Mouse (Mus musculus) forebrain, embryonic 13.5 days (tissue): Measurements from ENCODE around the gene Ppa1. TPM values are rescaled to one million over a fixed set of nuclear protein-coding genes. Genes with fewer than 3 reads are reported as not detected.

Experiments used
- ATAC-seq: fragments of 200-750 bp; cut with Nextera tagmentation; 2 replicates; pipeline ENCODE4 v1.8.0; 2017
- H3K27ac ChIP-seq: fragments of 300-500 bp; sonication (generic); 2 replicates; pipeline ENCODE4 v1.5.1; 2015; ENCODE audit warnings: inconsistent platforms, mild to moderate bottlenecking, moderate library complexity
- H3K27me3 ChIP-seq: fragments of 300-500 bp; sonication (generic); 2 replicates; pipeline ENCODE4 v1.6.1; 2015; ENCODE audit warnings: mild to moderate bottlenecking, inconsistent platforms
- H3K36me3 ChIP-seq: fragments of 300-500 bp; sonication (generic); 2 replicates; pipeline ENCODE4 v1.6.1; 2015; ENCODE audit warnings: mild to moderate bottlenecking, inconsistent platforms; ENCODE audit not compliant: poor library complexity, severe bottlenecking
- H3K4me1 ChIP-seq: fragments of 300-500 bp; sonication (generic); 2 replicates; pipeline ENCODE4 v1.6.1; 2015; ENCODE audit warnings: inconsistent platforms
- H3K4me2 ChIP-seq: fragments of 300-500 bp; sonication (generic); 2 replicates; pipeline ENCODE4 v1.6.1; 2015; ENCODE audit warnings: inconsistent platforms, mild to moderate bottlenecking, moderate library complexity
- H3K4me3 ChIP-seq: fragments of 300-500 bp; sonication (generic); 2 replicates; pipeline ENCODE4 v1.5.1; 2015; ENCODE audit warnings: mild to moderate bottlenecking, inconsistent platforms
- H3K9ac ChIP-seq: fragments of 300-500 bp; sonication (generic); 2 replicates; pipeline ENCODE4 v1.6.1; 2015; ENCODE audit warnings: mild to moderate bottlenecking, inconsistent platforms
- H3K9me3 ChIP-seq: fragments of 300-500 bp; sonication (generic); replicated peaks from 2 replicates; pipeline ENCODE4 v1.6.1; 2016; ENCODE audit warnings: inconsistent platforms
- WGBS: fragments of 180-500 bp; shearing (Covaris S2); methylation state at CpG from one replicate; pipeline ENCODE4 v1.1.7; 2015; 5-methylcytosine and 5-hydroxymethylcytosine counted together
- polyA plus RNA-seq: library from polyadenylated mRNA; unstranded; fragments of >200 nt; fragmentation: Nextera tagmentation; extraction: Ambion mirVana; gene quantifications from 2 replicates; pipeline ENCODE4 v1.2.1, GENCODE M21; 2015

The Ppa1 gene
- polyA plus RNA-seq, 1 experiment from 2014 or later = 287 TPM

DNA sequence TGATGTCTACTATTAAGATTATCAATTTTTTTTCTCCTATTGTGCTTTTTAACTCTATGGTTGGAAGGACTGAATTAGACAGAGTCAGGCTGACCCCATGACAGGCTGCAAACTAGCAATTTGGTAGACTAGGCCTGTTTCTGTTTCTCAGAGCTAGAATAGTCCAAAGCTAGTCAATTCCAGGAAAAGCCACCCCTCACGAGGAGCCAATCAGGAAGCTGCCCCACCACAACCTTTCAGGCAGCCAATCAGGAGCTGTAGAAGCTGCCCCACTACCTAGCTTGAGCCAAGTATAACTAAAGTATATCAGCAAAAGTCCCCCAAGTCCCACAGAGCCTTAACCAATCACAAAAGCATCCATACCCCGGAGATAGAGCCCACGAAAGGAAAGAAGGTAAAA is 27.6 kb downstream of the Ppa1 start:
- Histone ChIP-seq H3K27me3 (no peaks in the 10 kb centered on the region), H3K36me3 (peaks cover 48% of the 10 kb centered on the region), H3K4me1 (peaks cover 6% of the 10 kb centered on the region), H3K9ac (no peak overlapping the region), H3K9me3 (no peaks in the 10 kb centered on the region), H3K4me2 (no peak overlapping the region), H3K4me3 (no peak overlapping the region), H3K27ac (no peak overlapping the region)
- WGBS = 80% methylated on average over 3 of the region's 3 CpGs
- ATAC-seq = no peak

DNA sequence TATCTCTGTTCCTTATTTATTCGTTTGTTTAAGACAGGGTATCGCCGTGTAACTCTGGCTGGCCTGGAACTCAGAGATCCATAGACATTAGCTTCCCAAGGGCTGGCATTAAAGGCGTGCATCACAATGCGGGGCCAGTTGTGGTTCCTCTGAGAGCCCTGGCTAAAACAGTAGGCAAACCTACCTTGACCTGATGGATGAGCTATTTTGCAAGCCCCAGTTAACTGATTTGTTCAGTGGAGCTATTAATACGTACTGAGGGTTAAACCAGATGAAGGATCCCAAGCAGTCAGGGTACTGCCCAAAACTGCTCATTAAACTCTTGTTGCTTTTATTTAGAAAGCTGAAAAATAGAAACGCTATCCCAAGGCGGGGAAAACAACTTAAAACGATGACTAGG is 31.2 kb downstream of the Ppa1 start:
- 36% methylated on average over 9 of the region's 9 CpGs for WGBS
- ATAC-seq = peak; percentile 4; the same call in 1 of the 2 replicates
- Histone ChIP-seq H3K36me3 (peaks cover 16% of the 10 kb centered on the region), H3K27me3 (no peaks in the 10 kb centered on the region), H3K9me3 (no peaks in the 10 kb centered on the region), H3K4me2 (peak overlapping the region; percentile 76), H3K4me3 (peak overlapping the region; percentile 69), H3K9ac (peak overlapping the region; percentile 64), H3K4me1 (peaks cover 19% of the 10 kb centered on the region), H3K27ac (peak overlapping the region; percentile 31; the same call in 1 of the 2 replicates)

DNA sequence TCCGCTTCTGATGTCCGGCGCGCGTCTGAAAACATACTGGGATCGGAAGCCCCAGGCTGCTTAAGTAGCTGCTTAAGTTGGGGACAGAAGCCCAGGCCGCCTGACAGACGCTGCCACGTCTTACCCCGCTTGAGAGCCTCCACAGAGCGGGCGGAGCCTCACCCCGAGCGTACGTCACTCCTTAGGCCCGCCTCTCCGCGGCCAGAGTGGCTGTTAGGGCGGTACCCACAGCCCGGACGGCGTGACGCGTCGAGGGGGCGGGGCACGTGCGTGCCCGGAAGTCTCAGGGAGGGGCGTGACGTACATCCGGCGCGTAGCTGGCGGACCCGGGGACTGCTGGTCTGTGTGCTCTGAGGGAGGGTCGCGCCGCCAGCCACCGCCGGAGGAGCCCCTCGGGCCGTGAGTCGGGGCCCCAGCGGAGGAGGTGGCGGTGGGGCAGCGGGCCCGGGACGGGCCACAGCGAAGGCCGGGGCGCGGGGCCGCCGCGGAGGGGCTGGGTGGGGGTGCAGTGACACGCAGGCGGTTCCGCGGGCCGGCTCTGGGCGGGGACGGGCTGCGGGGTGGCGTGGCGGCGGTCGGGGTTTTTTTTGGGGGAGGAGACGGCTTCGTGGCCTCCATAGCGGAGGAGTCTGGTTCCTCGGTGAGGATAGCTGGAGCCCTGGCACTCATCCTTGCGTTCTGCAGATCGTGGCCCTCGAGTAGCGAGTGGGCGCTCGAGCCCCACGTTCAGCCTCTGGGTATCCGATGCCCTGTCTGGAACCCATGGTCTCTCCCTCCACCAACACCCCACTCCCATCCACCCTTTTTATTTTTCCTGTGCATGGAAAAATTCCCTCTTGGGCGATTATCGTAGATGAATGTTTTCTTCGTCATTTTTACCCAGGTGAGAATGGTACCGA is 31.9 kb downstream of the Ppa1 start, which contains the start of gene Sar1a:
Gene Sar1a (plus strand): TSS at position 285 of the 899 bp plus-strand sequence.
- Histone ChIP-seq H3K36me3 (peaks cover 16% of the 10 kb centered on the region), H3K9ac (peak within 1 kb of the TSS; percentile 83), H3K27ac (peak within 1 kb of the TSS; percentile 37), H3K27me3 (no peaks in the 10 kb centered on the region), H3K4me2 (peak within 1 kb of the TSS; percentile 76), H3K4me1 (peaks cover 19% of the 10 kb centered on the region), H3K9me3 (no peaks in the 10 kb centered on the region), H3K4me3 (peak within 1 kb of the TSS; percentile 69)
- ATAC-seq = peak; percentile 100
- under 1% methylated on average over 72 of the region's 84 CpGs for WGBS

DNA sequence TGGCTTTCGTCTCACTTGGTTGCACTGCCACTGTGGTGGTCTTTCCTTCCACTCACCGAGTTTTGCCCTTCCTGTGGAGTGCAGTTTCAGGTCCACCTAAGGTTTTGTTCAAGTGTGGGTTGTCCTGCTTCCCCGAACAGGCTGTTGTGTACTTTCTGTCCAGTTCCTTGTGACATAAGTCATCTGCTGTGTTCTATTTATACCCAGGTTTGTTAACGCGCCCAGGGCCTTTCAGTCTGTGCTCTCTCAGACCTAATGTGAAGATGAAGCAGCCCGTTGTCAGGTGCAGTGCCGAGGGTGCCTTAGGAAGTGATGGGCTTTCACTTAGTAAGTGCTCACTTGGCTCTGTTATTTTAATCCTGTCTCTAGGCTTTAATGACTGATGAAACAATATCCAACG is 41.1 kb downstream of the Ppa1 start:
- Histone ChIP-seq H3K9me3 (no peaks in the 10 kb centered on the region), H3K27ac (no peak overlapping the region), H3K4me2 (no peak overlapping the region), H3K9ac (no peak overlapping the region), H3K4me1 (no peaks in the 10 kb centered on the region), H3K27me3 (no peaks in the 10 kb centered on the region), H3K4me3 (no peak overlapping the region), H3K36me3 (peaks cover 86% of the 10 kb centered on the region)
- 89% methylated on average over 8 of the region's 8 CpGs for WGBS
- ATAC-seq = no peak

DNA sequence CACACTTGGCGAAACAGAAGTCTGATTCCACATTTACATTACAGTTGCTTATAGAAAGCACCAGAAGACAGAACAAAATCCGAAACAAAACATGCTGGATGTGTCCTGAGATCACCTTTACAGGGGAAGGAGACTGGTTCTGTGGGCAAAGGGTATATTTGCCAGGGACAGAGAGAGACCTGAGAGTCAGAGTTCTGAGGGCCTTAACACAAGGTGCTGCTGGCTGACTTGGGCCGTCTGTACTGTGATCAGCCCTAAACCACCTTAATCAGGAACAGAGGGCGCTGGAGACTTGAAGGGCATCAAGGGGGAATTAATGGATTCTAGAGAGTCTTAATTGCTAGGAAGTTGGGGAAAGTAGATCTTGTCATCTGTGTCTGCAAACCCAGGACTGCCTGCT is 45.2 kb downstream of the Ppa1 start:
- Histone ChIP-seq H3K9me3 (no peaks in the 10 kb centered on the region), H3K4me3 (no peak overlapping the region), H3K4me2 (no peak overlapping the region), H3K9ac (no peak overlapping the region), H3K36me3 (peaks cover 51% of the 10 kb centered on the region), H3K27me3 (no peaks in the 10 kb centered on the region), H3K27ac (no peak overlapping the region), H3K4me1 (peaks cover 23% of the 10 kb centered on the region)
- WGBS = 83% methylated on average over 4 of the region's 4 CpGs
- ATAC-seq = no peak

DNA sequence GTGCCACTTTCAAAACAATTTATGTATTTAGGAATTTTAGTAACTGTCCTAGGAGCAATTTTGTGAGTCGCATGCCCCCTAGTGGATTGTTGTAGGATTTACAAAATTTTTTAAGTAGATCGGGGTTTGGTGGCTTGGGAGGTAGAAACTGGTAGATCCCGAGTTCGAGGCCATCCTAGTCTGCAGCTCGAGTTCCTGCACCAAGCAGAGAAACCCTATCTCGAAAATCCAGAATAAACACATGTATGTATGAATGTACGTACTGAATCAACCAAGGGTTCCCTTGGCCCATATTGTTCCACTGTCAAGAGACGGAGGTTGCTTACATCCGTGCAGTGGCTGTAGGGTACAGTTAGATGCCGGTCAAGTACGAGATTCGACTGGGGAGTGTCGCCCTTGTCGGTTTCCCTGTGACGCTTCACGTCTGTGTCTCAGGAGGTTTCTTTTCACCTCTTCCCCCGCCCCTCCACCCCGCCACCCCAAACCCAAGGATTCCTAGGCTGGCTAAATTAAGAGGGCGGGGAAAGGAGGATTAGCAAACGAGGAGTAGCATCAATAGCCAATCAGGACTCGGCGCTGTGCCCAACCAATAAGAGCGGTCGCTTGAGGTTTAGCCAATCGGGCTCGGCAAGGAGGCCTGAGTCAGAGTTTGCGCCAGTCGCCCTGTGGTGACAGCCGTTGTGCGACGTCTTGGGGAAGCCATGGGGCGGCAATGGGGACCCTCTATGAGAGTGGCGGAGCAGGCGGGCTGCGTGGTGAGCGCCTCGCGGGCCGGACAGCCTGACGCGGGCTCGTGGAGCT is 46.7 kb downstream of the Ppa1 start, which contains the start of gene Tysnd1:
Gene Tysnd1 (plus strand): TSS at position 645 of the 801 bp plus-strand sequence.
- peak within 1 kb of the TSS; percentile 99 for H3K4me3 ChIP-seq
- no peaks in the 10 kb centered on the region for H3K27me3 ChIP-seq
- no peaks in the 10 kb centered on the region for H3K9me3 ChIP-seq
- peaks cover 23% of the 10 kb centered on the region for H3K4me1 ChIP-seq
- H3K9ac ChIP-seq = peak within 1 kb of the TSS; percentile 79
- peak within 1 kb of the TSS; percentile 100 for H3K4me2 ChIP-seq
- peak within 1 kb of the TSS; percentile 45 for H3K27ac ChIP-seq
- H3K36me3 ChIP-seq = peaks cover 44% of the 10 kb centered on the region
- WGBS = 1% methylated on average over 42 of the region's 42 CpGs
- ATAC-seq = peak; percentile 98

DNA sequence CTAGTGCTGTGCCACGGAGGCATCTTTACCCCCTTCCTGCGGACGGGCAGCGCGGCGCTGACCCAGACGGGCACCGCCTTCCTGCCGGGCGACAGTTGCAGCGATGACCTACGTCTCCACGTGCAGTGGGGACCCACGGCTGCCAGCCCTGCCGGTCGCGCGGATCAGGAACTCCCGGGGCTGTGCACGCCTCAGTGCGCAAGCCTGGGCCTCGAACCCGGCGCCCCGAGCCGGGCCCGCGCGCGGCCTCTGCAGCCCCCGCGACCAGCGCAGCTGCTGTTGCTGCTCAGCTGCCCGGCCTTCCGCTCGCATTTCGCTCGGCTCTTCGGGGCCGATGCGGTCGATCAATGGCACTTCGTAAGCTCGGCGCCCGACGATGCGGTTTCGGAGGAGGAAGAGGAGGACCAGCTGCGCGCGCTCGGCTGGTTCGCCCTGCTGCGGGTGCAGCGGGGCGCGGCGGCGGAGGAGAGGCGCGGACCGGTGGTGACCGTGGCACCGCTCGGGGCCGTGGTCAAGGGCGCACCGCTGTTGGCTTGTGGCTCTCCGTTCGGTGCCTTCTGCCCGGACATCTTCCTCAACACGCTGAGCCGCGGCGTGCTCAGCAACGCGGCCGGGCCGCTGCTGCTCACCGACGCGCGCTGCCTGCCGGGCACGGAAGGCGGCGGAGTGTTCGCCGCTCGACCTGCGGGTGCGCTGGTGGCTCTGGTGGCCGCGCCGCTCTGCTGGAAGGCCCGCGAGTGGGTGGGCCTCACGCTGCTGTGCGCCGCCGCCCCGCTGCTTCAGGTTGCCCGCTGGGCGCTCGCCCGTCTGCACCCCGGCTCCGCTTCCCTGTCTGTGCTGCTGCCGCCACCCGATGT is 47.6 kb downstream of the Ppa1 start:
- ATAC-seq = peak; percentile 2; the same call in 1 of the 2 replicates
- H3K27ac ChIP-seq = peak overlapping the region; percentile 45; the same call in 1 of the 2 replicates
- H3K9me3 ChIP-seq = no peaks in the 10 kb centered on the region
- H3K4me1 ChIP-seq = peaks cover 23% of the 10 kb centered on the region
- WGBS = under 1% methylated on average over 98 of the region's 111 CpGs
- H3K4me3 ChIP-seq = peak overlapping the region; percentile 99
- peak overlapping the region; percentile 100 for H3K4me2 ChIP-seq
- peak overlapping the region; percentile 79 for H3K9ac ChIP-seq
- H3K36me3 ChIP-seq = peaks cover 36% of the 10 kb centered on the region
- no peaks in the 10 kb centered on the region for H3K27me3 ChIP-seq

DNA sequence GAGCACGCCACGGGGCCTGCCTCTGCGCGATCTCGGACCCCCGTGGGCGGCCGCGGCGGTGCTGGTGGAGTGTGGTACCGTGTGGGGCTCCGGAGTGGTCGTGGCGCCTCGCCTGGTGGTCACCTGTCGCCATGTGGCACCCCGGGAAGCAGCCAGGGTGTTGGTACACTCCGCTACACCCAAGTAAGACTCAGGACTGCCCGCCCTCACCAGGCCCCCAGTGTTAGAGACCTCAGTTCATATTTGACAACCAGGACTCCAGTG is 48.1 kb downstream of the Ppa1 start:
- no peak for ATAC-seq
- 13% methylated on average over 18 of the region's 19 CpGs for WGBS
- no peaks in the 10 kb centered on the region for H3K9me3 ChIP-seq

DNA sequence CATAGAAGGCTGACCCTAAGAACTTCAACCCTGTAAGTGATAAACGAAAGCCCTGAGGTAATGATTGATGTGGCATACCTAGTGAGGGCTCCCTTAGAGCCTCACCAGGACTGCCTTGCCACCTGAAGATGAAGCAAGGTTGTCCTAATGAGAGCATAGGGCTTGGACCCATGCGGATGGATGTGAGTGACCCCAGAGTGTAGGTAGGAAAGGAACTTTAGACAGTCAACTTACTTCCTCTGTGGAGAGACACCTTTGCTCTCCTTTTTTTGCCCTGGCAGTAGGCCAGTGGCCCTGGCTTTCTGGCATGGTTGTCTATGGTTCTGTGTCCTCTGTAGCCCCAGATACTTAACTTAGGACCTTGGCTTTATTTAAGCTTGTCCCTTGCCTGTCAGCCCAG is 48.7 kb downstream of the Ppa1 start:
- H3K4me2 ChIP-seq = peak overlapping the region; percentile 100
- ATAC-seq = no peak

More for the DNA sequence above, 48.1 kb downstream of the Ppa1 start:
- H3K36me3 ChIP-seq = peaks cover 34% of the 10 kb centered on the region
- H3K4me3 ChIP-seq = peak overlapping the region; percentile 99
- peaks cover 23% of the 10 kb centered on the region for H3K4me1 ChIP-seq
- peak overlapping the region; percentile 100 for H3K4me2 ChIP-seq
- no peaks in the 10 kb centered on the region for H3K27me3 ChIP-seq
- H3K27ac ChIP-seq = no peak overlapping the region
- H3K9ac ChIP-seq = peak overlapping the region; percentile 79

DNA sequence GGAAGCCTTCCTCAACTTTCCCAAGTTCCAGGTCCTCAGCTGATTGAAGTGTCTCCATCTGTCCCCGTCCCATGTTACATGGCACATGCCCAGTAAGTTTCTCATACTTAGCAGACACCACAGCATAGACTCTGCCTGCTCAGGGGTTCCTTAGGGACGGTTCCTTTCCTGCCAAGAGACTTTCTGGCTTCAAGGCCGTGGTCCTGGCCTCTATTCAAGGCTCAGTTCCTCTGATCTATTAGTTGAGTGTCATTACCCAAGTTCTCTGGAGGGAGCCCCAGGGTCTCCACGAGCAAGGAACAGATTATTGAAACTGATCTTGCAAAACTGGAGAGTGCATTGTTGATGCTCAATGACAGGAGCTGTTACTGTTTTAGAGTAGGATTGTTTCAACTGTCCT is 56.3 kb downstream of the Ppa1 start:
- Histone ChIP-seq H3K4me1 (no peaks in the 10 kb centered on the region), H3K36me3 (peaks cover 32% of the 10 kb centered on the region), H3K27me3 (no peaks in the 10 kb centered on the region), H3K9ac (no peak overlapping the region), H3K27ac (no peak overlapping the region), H3K4me2 (no peak overlapping the region), H3K4me3 (no peak overlapping the region), H3K9me3 (no peaks in the 10 kb centered on the region)
- ATAC-seq = no peak
- WGBS = 78% methylated on average over 4 of the region's 4 CpGs

More for the DNA sequence above, 48.7 kb downstream of the Ppa1 start:
- peaks cover 23% of the 10 kb centered on the region for H3K4me1 ChIP-seq
- H3K9me3 ChIP-seq = no peaks in the 10 kb centered on the region
- H3K9ac ChIP-seq = peak overlapping the region; percentile 79; the same call in 1 of the 2 replicates
- peak overlapping the region; percentile 99 for H3K4me3 ChIP-seq
- 92% methylated on average over 2 of the region's 2 CpGs for whole genome bisulfite sequencing
- H3K27ac ChIP-seq = no peak overlapping the region
- H3K27me3 ChIP-seq = no peaks in the 10 kb centered on the region
- peaks cover 34% of the 10 kb centered on the region for H3K36me3 ChIP-seq
